Mouse (Mus musculus) skeletal muscle tissue, adult 2 months (tissue): ENCODE results near the gene Acsf3.
A peak's percentile ranks its signal among the peaks of the same experiment; 100 is the strongest.

Source experiments
- DNase-seq: peaks from one replicate; pipeline ENCODE4 v3.0.0-alpha.2; 2012; ENCODE audit warnings: low read depth, low spot score

Gene Acsf3

DNA sequence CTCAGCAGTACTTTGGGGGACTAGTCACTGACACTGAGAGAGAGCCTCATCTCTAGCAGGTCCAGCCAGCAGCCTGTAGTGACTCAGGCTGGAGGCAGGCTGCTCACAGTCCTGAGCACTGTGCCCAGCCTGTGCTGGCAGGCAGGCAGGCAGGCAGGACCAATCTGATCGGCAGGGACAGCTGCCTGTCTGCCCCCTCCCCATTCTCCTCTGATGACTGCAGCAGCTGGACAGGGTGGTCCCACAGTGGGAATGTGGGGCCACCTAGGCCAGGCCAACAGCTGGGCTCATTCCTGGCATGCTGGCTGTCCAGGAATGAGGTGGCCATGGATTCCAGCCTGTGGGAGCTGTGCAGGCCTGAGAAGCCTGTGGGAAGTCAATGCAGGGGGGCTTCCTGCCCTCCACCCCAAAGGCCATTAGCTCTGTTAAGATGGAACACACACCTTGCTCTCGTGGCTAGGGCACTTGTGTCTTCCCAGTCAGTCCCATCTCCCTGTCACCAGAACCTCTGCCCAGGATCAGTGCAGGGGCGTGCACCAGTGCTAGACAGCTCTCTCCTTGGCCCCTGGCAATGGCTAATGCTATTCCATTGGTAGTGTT is 75.5 kb downstream of the Acsf3 start:
- DNase-seq: no peak

GRCm38 (mm10) chr8:122851692-122852545 is 76.6 kb downstream of the Acsf3 start:
- no peak for DNase-seq

DNA sequence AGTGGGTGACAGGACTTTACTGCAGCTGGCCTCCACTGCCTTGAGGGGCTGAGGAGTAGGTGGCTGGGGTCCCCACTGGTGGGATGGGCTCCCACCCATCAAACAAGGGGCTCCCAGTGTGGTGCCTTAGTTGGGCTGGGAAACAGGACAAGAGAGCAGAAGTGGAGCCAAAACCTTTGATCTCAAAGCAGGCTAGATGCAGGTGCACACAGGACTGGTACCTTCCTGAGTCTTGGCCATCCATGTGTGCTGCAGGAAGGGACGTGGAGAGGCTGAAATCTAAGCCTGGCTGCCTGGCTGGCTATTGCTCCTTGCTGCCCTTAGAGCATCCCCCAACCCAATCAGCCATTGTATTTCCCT is 77.2 kb downstream of the Acsf3 start:
- no peak for DNase-seq

DNA sequence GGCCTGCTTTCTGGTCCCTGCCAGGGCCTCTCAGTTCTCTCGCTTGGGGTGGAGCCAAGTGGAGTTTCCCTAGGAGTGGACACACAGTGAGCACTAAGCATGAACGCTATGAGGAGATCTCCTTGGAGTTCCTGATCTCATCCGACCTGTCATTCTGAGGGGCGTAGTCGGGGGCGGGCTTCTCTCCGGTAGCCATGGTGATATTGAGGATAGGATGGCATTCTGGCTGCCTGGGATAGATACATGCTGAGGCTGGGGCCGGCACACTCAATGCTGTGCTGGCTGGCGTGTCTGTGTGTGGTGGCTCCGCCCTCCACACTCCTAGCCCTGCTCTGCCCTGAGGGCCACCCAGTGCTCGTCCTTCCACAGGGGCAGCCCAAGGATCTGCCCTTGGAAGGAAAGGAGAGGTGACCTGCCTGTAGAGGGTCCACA is 78.1 kb downstream of the Acsf3 start:
- DNase-seq: peak; percentile 37

- no peak for DNase-seq
Observed at GRCm38 (mm10) chr8:122854388-122854787, 79.1 kb downstream of the Acsf3 start.

- no peak for DNase-seq
Observed at GRCm38 (mm10) chr8:122855123-122855522, 79.8 kb downstream of the Acsf3 start.

GRCm38 (mm10) chr8:122856288-122856687 is 81.0 kb downstream of the Acsf3 start:
- no peak for DNase-seq

GRCm38 (mm10) chr8:122859843-122860242 is 84.6 kb downstream of the Acsf3 start:
- no peak for DNase-seq

DNA sequence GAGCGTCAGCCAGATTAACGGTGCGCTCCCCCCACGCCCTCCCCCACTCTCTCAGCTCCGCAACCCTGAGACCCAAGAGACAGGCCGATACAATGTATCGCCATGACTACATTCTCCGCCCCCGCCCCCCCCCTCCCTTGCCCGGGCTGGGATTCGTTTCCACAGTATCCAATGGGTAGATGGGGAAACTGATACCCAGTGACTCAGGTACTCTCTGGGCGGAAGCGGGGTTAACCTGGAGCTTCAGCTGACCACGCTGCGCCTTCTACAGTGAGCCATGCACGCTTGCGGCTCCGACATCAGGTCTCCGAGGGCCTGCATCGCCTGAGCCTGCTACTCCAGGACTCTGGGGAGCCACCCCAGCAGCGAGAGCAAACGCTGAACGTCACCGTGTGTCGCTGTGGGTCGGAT is 89.4 kb downstream of the Acsf3 start:
- no peak for DNase-seq

DNA sequence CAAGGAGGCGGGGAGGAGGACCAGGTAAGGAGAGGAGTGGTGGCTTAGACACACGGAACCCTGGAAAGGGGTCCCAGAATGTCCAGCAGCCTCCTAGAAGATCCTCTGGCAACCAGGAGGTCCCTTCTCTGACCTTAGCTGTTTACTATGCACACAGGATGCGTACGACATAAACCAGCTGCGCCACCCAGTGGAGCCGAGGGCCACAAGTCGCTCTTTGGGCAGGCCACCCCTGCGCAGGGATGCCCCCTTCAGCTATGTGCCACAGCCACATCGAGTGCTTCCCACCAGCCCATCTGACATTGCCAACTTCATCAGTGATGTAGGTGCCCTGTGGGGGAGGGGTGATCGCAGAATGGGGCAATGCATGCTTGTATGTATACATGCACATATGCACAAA is 90.2 kb downstream of the Acsf3 start:
- DNase-seq: no peak

- no peak for DNase-seq
Observed at GRCm38 (mm10) chr8:122866231-122866630, 90.9 kb downstream of the Acsf3 start.
